Mouse (Mus musculus) kidney, postnatal 14 days (tissue): ENCODE data around the gene A730049H05Rik.
A peak's percentile ranks its signal among the peaks of the same experiment; 100 is the strongest.

ENCODE experiments used
- DNase-seq: peaks from one replicate; pipeline ENCODE4 v3.0.0; 2022; ENCODE audit warnings: mixed read lengths

Gene A730049H05Rik

DNA sequence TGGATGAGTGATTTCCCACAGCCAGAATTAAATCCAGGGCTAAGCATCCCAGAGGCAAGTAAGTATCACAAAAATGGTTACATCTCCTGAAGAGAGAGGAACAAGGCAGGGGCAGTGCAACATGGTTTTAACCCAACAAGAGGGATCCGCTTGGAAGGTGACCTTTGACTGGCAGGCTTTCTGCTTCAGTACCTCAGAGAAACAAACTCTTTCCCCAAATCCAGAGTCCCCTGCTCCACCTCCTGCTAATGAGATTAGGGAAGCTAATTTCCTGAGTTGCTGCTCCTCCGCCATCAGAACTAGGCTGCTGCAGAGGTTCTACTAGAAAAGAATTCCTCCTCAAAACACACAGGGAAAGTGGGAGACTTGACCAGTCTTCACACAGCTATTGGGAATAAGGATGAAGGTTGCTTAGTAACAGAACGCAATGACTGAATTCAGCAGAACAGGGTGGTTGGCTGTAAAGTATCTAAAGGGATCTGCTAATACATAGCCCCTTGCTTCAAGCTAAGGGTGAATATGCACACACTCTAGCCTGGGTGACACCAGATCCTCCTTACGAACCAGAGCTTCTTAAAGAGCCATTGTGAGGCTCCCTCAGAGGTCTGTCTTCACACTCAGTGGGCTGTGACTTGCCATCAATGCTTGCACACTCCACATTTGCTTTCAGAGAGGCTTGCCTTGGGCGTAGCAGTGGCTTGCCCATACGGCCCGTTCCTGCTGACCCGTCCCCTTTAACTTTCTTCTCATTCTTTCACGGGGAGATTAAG is 67.0 kb downstream of the A730049H05Rik start:
- DNase-seq: peak; percentile 33

DNA sequence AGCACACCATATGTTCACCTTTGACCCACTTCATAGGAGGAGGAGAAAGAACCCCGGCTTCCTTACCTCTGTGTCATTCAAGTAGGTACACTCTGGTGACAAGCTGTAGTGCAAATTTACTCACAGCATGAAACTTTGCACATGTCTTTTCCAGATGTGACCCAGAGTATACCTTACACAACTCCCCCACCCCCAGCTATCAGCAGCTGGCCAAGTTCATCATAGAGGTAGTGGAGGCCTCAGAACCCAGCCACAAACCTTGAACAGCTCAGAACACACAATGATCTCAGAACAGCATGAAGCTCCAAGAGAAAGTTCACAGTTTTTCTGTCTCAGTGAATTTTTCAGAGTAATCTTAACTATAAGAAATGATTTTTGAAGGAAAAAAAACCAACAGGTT is 75.3 kb downstream of the A730049H05Rik start:
- no peak for DNase-seq
